Mouse (Mus musculus): ENCODE data around the gene Rac3.

DNA sequence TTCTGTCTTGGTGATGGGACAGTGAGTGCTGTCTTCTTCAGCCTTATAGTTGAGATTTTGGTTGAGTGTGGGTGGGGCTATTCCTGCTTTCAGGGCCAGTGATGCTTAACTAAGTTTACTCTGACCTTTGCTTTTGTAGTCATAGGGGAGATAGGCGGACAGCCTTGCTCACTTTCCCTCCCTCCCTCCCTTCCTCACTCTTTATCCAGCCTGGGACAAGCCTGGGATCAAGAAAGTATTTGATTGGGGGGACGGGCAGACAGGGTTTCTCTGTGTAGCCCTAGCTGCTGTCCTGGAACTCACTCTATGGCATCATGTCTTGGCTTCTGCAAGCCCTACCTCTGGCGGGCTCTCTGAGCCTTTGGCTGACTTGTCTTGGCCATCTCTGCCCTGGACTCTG is 27.8 kb upstream of the Rac3 start:
- TF ChIP-seq MYOG (IDR thresholded peaks at IDR 0.05; ENCODE audit: control insufficient read depth, extremely low read depth, insufficient read length) (no peak), CTCF (IDR thresholded peaks at IDR 0.05; ENCODE audit: control insufficient read depth, insufficient read depth, insufficient read length) (no peak)

All from C2C12 (cell line).